Mouse (Mus musculus): ENCODE measurements around the gene Cylc2.

The Cylc2 gene

GRCm38 (mm10) chr4:51216378-51216777, at the start of gene Cylc2:
Cylc2 (plus strand) TSS chr4:51216678.
- DNase-seq = no peak
